Mouse (Mus musculus): ENCODE measurements around the gene Tut7.
A peak's percentile ranks its signal among the peaks of the same experiment; 100 is the strongest.
"Not testable (repeated sequence)": the region's sequence is repeated elsewhere in the genome, so short reads cannot be mapped to it uniquely, and the experiment has no call there.

Tut7 gene

DNA sequence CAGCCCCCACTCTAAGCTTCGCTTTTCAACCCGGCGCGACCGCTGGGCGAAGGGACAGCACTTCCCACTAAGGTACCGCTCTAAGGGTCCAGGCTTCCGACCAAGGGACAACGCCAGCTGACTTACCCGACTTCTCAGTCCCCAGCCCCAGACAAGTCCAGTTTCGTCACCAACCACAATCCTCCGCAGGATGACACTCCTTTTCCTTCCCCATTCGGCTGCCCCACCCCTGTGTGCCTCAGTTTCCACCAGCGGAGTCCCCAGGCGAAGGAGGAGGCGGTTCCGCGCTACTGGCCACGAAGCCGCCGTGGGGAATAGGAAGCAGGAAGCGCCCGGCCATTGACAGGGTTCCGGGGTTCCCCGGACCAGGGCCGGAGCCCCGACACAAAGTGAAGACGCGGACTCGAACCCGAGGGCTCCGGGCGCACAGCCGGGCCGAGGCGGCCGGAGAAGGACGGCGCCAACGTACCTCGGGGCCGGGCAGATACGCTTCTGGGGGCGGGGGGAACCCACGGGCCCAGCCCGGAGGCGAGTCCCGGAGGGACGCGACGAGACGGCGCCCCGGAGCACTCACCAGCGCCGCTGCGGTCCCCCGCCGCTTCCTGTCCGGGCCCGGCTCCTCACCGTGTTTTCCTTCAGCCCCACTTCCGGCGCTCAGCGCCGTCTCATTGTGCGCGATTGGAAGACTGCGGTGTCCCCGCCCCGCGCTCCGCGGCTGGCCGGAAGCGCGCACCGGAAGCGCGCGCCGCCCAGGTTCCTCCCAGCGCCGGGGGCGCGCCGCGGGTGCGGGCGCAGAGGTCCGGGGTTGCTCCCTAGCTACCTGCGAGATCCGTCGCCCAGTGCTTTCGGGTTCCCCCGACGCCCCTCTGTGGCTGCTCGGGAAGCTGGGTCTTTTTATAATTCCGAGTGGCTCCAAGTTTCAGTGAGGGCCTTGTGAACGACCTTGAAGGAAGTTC, at the start of gene Tut7:
TSS of gene Tut7 (minus strand) at position 641 of the 956 bp plus-strand sequence.
- DNase-seq = peak; percentile 90

DNA sequence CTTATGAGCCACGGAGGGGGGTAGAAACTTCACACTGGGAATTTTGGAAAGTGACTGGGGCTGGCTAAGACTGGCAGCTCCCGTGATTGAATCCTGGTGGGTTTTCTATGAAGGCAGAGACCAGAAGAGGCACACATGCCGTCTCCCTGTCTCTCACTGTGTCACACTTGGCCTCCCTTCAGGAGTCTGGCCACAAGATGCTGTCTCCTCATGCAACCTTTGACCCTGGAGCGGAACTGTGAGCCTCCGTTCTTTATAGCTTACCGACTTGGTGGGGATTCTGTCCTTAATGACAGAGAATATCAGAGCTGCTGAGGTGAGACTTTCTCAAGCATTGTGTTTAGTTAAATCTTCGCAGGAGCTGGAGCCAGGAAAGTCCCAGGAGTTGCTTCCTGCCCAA, 49.5 kb upstream of the Tut7 start:
- DNase-seq = no peak

DNA sequence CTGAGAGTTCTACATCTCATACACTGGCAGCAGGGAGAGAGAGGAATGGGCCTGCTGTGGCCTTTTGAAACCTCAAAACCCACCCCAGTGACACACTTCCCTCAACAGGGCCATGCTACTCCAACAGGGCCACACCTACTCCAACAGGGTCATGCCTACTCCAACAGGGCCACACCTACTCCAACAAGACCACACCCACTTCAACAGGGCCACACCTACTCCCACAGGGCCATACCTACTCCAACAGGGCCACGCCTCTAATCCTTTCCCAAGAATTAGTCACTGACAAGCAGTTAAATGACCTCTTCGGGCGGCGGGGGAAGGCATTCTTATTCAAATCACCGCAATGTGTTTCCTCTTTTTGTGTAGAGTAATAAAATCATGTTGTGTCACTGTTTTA, 47.1 kb upstream of the Tut7 start:
- DNase-seq = no peak

DNA sequence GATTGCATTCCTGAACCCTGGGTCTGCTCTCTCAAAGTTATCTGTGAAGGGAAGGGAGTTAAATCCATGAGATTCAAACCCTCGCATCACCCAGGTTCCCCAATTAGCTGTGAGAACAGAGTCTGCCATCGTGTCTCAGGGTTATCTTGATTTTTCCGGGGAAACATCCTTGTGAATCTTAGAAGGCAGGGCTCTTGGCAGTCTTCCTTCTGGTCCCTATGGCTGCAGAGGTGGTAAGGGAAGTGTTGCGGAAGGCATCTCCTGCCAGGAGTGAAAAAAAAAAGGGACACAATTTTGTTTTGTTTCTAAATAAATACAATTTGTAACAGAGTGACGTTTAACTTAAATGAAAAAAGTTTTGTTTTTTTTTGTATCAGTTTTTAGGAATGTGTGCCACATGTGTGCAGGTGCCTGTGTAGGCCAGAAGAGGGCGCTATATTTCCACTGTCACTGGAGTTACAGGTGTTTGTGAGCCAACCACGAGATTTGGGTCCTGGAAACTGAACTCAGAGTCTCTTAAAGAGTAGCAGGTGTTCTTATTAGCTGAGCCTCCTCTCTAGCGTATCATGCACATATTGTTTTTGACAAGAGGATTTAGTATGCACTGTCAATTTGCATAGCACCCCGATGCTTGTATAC, 45.2 kb upstream of the Tut7 start:
- no peak for DNase-seq

DNA sequence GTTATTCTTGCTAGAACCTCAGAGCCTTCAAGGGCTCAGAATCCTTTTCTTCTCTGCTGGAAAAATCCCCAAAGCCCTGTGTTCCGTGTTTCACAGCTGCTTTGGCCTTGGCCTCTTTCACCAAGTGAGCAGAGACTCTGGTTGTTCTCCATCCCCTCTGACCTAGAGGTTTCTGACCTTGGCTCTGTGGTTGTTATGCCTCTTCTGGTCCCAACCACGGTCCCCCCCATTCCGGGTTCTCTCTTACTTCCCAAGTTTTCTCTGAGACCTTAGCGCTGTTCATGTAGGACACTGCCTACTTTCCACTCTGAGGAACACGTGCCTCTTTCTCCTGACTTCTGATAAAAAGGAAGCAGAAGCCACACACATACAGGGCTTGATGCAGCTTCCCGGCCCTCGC, 44.2 kb upstream of the Tut7 start:
- DNase-seq = no peak

DNA sequence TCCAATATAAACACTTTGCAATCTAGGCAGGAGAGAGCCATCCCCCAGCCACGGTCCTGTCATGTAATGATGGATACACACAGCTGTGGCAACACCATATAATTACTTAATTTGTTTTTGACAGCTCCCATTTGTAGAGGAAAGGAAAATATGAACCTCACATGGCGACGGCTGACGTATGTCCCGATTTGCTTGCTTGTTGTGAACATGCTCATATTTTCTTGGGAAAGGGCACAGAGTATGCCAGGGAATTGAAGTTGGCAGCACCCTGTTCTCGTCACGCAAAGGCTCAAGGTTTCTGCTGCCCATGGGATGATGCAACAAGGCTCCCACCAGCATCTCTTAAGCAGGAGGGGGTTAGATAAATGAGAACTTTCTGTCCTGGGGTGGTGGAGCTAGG, 36.6 kb upstream of the Tut7 start:
- no peak for DNase-seq

DNA sequence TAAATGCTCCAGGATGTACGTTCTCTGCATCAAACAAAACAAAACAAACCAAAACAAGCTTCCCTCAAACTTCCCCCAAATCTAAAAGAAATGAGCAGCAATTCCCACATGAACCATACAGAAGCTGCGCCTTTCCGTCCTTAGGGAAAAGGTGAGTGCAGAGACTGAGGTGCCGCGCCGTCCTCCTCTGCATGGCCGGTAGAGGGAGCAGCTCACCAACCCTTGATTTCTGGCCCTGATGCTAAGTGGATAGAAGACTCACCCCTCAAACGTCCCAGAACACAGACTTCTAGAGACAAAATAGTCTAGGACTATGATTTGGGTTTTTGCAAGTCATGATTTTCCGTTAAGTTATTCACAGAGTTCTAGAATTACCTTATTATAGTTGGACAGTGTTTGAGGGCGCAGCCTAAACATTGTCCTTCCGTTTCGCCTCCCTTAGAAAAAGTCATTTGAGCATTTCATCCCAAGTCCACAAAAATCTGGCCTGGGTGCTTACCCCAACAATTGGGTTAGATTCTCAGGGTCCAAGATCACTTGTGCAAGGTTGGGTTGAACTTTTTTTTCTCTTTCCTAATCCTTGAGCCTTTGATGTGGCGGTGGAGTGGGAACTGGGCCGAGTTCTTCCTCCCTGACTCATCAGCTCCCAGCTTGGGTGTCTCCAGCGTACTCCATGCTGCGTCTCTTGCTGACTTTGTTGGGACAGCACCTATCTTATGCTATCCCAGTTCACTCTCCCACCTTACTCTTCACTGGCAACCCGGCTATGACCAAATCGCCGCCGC, 33.5 kb upstream of the Tut7 start:
- DNase-seq = no peak

DNA sequence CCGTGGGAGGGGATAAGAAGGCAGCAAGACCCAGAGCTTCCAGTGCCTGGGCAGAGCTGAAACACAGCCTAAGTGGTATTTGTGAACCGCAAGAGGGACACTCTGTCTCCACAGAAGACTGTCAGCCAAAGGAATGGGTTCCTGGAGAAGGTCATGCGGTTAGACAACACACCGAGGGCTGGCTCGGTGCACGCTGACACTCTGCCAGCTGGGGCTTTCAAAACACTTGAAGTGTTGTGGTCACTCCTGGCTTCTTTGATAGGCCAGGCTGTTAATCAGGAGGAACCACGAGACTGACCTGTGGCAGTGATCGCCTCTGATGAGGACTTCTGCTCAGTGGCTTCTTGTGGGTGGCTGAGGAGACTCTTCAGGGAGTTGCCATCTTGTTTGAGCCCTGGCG, 30.5 kb upstream of the Tut7 start:
- DNase-seq = no peak

DNA sequence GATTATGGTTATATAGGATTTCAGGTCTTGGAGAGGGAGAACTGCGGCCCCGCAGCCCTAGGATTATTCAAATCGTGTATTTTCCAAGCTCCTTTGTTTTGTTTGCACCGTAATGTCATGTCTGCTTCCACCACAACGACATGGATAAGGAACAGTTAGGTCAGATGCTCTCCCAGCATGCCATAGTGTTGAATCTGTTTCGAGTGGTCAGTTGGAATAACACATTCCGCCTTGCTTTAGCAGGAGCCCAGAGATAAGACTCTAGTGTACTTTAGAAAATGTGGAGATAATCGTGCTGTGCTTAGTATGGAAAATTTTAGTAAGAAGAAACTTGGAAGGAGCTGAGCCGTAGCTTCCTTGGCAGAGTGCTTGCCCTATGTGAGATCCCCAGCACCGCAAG, 27.4 kb upstream of the Tut7 start:
- no peak for DNase-seq

DNA sequence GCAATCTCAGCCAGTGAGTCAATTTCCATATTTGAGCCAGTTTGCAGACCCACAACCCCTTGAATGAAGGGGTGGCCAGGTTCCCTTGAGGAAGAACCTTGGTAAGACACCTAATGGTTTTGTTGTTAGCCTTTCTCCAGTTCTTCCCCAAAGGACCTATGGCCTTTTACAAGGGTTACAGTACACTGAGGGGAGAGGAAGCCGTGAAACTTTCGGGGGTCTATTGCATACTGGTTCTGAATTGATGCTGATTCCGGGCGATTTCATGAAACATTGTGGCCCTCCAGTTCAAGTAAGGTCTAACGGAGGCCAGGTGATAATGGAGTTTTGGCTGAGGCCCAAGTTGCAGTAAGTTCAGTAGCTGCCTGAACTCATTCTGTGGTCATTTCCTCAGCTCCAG, 21.7 kb upstream of the Tut7 start:
- no peak for DNase-seq

DNA sequence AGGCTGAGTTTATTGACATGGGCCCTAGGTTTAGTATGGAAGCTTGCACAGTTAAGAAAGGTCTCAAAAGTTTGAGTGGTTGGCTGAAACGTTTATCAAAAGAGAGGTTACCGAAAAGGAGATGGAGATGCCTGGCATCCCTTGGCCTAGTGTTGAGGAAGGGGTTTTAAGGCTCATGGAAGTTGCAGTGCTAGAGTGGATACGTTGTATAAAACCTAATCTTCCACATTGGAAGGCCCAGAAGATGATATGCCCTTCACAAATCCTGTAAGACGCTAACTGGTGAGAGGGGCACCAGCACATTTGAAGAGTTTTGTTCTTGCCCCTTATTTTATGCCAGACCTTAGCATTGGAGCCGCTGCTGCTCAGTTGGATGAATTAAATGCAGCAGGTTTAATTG, 21.0 kb upstream of the Tut7 start:
- DNase-seq = no peak

DNA sequence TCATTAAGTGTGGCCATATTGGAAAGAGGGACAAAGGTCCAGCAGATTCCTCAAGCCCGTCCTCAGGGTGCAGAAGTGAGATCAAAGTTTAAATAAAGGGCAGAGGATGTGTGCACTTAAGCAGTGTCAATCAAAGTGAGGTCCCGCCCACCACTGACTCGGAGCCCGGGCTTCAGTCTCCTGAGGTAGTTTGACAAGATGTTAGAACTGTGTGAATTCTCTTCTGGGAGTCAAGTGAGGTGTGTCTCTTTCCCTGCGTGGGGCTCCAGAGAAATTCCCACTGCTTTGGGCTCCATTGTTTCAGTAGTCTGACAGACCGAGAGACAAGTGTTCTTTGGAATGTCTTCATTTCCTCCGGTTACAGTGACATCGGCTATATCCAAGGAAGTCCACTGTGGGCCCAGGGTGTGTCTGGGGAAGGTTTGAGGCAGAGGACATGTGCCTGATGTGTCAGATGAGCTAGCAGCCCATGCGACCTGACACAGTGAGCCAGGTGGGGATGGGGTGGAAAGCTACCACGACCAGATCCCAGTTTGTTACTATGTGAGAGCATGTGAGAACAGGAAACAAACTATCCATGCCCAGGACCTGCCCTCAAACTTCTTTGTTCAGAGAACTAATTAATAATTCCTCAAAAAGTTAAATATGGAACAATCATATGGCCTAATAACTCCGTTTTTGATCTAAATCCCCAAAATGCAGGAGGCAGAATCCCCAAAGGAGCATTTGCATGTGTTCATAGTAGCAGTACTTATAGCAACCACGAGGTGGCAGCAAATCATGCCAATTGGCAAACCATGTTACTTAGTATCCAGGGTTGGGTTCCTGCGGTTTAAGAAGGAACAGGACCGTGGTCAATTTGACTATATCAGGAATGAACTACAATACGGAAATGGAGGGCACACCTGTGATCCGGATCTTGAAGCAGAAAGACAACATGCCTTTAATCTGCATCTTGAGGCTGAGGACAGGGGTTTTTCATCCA, 19.6 kb upstream of the Tut7 start:
- DNase-seq = peak; percentile 74

DNA sequence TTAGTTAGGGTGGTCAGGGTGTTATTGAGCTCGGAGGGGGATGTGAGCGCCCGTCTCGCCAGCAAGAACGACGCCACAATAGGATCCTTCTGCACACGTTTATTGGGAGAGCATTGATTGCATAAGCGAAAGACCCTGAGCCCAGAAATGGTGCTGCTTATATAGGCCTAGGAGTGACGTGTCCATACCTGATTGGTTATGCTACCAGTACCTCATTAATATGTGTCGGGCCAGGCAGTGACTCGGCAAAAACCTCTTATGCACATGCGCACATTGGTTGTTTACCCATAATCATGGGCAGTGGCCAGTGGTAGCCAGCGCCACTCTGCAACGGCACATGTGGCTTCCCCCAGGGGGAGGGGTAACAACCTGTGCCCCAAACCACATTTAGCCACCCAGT, 18.8 kb upstream of the Tut7 start:
- not testable (repeated sequence) for DNase-seq

DNA sequence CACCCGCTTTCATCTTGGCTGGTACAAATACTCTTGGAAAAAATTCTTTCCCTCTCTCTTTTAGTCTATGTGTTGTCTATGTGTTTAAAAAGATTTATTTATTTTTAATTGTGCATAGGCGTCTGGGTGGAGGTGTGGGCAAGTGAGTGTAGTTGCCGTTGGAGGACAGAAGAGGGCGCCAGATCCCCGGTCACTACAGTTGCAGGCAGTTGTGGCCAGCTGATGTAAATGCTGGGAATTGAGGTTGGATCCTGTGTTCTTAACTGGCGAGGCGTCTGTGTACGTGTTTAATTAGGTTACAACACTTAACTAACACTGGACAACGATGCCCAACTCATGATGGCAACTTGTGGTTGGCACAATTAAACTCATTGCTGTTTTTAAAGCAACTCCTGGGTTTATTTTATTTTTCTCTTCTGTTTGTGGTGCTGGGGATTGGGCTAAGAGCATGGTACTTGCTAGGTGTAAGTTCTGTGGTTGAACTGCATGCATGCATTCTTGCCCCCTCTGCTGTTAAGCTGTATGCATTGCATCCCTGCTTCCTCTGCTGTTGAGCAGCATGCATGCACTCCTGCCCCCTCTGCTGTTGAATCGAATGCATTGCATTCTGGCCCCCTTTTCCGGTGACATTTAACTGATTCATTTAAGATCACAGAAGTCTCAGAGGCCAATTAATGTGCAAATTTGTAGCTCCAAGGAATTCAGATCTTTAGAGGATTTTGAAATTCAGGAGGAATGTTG, 17.7 kb upstream of the Tut7 start:
- DNase-seq = peak; percentile 81

DNA sequence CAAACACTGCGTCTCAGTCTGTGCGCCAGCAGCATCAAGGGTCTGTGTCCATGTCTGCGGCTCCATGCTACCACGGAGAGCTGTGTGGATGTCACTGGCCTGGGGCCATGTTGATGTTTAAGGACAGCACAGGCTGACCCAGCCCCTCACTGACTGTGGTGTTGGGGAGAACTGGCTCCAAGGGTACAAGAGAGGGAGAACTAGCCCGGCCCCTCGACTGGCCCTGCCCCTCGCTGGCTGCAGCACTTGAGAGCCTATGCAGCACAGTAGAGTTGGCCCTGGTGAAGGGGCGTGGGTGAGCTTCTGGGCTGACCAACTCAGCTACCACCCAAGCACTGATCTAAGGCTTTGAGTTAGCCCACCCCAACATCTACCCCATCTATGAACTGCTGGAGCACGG, 16.4 kb upstream of the Tut7 start:
- DNase-seq = no peak

DNA sequence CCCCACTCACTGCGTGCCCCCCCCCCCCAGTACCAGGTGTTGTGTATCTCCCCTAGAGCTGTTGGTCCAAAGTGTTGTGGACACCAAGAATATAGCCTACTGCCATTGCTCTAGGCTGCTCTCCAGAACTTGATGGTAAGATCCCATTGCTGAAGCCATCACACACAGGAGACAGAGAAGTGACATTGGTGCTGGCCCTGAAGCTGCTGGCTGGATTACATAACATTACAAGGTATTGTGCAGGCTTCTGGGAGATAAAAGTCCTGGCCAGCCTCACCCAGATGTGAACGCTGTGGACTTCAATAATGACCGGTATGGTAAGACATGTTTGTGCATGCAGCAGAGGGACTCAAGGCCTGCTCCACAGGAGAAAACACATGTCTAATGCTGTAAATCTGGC, 15.5 kb upstream of the Tut7 start:
- DNase-seq = no peak

DNA sequence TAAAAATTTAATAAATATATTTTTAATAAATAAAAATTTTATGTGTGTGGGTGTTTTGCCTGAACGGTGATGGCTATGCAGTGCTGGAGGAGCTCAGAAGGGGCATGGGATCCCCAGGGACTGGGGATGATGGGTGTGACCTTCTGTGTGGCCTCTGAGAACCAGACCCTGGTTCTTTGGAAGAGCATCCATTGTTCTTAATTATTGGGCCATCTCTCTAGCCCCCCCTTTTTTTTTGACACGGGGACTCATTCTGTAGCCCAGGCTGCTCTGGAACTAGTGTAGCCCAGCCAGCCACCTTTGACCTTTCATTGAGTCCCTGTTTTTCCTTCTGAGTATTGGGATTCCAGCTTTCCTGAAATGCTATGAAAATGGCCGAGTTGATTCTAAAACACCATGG, 13.9 kb upstream of the Tut7 start:
- no peak for DNase-seq

DNA sequence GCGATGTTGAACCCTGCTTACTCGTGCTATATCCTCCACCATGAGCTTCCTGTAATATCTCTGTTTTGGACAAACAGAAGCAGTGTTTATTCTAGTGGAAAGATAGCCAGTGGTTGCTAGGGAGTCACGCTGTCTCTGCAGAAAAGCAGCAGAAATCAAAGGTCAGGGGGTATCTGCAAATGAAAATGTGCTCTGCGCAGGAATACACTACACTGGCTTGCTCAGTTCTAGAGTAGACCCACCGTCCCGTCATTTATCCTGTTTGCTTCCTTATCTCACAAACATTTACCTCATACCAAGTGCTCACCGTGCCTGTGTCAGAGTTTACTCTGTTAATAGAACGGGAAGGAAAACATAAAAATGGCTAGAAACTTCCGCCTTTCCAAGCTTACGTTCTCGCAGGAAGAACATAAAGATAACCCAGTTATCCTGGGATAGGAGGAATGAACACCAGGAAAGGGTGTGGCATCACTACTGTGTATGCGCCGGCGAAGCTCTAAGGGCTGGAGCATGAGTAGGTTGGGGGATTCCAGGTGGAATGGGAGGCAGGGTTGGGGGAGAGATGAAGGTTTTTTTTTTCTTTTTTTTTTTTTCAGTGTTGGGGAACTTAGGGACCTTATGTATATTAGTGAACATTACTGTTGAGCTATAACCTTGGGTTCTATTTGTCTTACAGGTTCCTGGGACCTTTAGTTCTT, 13.3 kb upstream of the Tut7 start:
- no peak for DNase-seq

DNA sequence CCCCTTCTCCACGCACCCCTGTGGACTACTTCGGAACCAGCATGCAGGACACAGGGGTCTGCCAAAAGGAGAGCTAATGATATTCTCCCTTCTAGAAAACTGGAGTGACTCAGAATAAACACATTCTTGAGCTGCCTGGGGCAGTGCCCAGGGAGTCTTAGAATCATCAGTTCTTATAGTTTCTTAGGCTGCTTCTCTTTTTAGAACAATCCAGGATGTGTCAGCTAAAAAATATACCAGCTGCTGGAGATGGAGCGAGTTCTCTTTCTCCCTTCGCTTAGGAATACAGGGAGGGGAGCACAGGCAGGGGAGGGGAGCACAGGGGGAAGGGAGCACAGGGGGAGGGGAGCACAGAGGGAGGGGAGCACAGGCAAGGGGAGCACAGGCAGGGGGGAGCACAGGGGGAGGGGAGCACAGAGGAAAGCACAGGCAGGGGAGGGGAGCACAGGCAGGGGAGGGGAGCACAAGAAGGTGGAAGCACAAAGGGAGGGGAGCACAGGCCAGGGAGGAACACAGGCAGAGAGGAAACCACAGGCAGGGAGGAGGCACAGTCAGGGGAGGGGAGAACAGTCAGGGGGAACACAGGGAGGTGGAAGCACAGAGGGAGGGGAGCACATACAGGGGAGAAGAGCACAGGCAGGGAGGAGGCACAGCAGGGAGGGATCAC, 12.0 kb upstream of the Tut7 start:
- DNase-seq = no peak

DNA sequence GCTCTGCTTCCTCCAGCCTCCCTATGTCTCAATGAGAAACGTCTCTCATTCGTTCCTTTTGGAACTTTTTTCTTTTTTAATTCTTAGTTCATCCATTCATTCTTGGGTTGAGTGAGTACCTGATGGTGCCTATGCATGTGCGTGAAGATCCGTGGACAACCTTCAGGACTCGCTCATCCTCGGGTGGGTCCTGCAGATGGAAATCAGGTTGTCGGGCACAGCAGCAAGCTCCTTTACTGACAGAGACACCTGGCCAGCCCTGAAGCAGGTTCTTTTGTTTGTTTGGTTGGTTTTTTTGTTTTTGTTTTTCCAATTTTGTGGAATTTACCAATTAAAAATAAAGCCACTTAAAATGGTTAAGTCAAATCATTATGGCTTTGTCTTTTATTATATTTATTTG, 9.9 kb upstream of the Tut7 start:
- DNase-seq = no peak
